Mouse (Mus musculus): ENCODE measurements around the gene Ube2o.
"Not testable (repeated sequence)": the region's sequence is repeated elsewhere in the genome, so short reads cannot be mapped to it uniquely, and the experiment has no call there.

The Ube2o gene

GRCm38 (mm10) chr11:116615735-116616437 is 34.6 kb upstream of the Ube2o start:
- no peak for DNase-seq (ENCODE audit: extremely low spot score, low read depth, low spot score)

DNA sequence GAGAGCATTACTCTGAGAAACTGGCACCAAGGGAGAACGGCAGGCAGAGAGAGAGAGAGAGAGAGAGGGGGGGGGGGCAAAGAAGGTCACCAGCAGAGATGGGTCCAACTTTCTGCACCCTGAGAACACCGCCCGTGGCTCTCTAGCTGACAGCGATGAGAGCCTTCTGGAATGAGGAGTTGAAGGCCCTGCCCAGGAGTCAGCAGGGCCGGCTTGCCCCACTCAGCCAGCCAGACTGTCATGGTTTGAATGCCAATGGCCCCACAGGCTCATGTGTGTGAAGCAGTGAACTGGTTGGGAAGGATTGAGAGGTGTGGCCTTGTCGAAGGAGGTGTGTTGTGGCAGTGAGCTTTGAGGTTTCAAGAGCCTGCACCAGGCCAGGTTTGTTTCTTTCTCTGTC is 32.0 kb upstream of the Ube2o start:
- DNase-seq (ENCODE audit: extremely low spot score, low read depth, low spot score), result no peak

GRCm38 (mm10) chr11:116612554-116612953 is 31.3 kb upstream of the Ube2o start:
- no peak for DNase-seq (ENCODE audit: extremely low spot score, low read depth, low spot score)

GRCm38 (mm10) chr11:116611883-116612282 is 30.6 kb upstream of the Ube2o start:
- DNase-seq (ENCODE audit: extremely low spot score, low read depth, low spot score), result no peak

- DNase-seq (ENCODE audit: extremely low spot score, low read depth, low spot score), result not testable (repeated sequence)
Observed at GRCm38 (mm10) chr11:116611168-116611567, 29.9 kb upstream of the Ube2o start.

GRCm38 (mm10) chr11:116609965-116610630 is 28.9 kb upstream of the Ube2o start:
- no peak for DNase-seq (ENCODE audit: extremely low spot score, low read depth, low spot score)

- DNase-seq (ENCODE audit: extremely low spot score, low read depth, low spot score), result no peak
Observed at GRCm38 (mm10) chr11:116607717-116608116, 26.5 kb upstream of the Ube2o start.

DNA sequence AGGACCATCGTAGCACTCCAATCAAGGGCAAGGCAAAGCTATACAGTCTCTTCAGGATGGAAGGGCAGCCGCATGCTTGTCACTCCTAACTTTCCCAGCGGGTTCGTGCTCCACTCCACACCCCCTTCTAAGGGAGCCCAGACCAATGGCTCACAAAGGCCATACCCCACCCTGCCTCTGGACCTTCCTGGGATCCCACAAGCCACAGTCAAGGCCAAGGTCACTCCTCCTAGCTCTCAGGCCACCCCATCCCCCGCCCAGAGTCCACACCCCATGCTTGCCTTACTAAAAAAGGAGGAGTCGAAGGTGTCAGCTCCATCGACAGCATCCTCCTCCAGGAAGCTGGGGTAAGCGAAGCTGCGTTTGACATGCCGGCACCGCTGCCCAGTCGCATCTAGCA is 22.9 kb upstream of the Ube2o start:
- DNase-seq (ENCODE audit: extremely low spot score, low read depth, low spot score), result no peak

- DNase-seq (ENCODE audit: extremely low spot score, low read depth, low spot score), result no peak
Observed at GRCm38 (mm10) chr11:116603339-116603738, 22.1 kb upstream of the Ube2o start.

GRCm38 (mm10) chr11:116602043-116602442 is 20.8 kb upstream of the Ube2o start:
- DNase-seq (ENCODE audit: extremely low spot score, low read depth, low spot score), result no peak

DNA sequence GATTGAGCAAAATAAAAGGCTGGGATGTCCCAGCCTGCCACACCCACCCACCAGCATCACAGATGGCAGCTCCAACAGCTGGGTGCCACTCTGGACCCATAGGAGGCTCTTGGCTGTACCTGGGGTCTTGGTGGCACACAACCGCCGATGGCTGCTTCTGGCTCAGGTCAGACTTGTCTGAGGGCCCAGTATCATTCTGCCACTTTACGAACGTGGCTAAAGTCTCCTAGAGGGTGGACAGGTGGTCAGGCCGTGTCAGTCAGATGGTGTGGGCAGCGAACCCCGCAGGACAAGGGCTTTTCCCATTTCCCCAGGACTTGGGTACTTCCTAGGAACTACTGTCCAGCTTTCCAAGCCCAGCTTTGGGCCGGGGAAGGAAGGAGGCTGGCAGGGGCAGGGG is 19.9 kb upstream of the Ube2o start:
- DNase-seq (ENCODE audit: extremely low spot score, low read depth, low spot score), result no peak

DNA sequence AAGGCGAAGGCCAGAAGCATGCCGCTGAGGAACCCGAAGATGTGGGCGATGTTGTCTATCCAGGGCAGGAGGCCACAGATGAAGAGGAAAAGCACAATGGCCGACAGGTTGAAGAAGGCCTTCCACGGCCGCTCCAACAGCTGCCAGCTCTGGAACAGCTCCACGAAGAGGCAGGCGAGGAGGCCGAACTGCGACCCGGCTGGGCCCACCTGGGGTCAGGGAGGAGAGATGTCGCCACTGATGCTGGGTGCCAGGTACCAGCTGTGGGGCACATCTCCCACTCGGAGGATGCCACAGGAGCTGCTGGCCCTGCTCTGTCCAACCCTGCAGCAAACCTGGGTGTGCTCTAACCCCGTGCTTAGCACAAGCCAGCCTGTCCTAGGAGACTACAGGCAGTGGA is 18.0 kb upstream of the Ube2o start:
- DNase-seq (ENCODE audit: extremely low spot score, low read depth, low spot score), result no peak

- no peak for DNase-seq (ENCODE audit: extremely low spot score, low read depth, low spot score)
Observed at GRCm38 (mm10) chr11:116598193-116598592, 16.9 kb upstream of the Ube2o start.

GRCm38 (mm10) chr11:116596766-116597165 is 15.5 kb upstream of the Ube2o start:
- DNase-seq (ENCODE audit: extremely low spot score, low read depth, low spot score), result no peak

- DNase-seq (ENCODE audit: extremely low spot score, low read depth, low spot score), result no peak
Observed at GRCm38 (mm10) chr11:116593345-116593744, 12.1 kb upstream of the Ube2o start.

DNA sequence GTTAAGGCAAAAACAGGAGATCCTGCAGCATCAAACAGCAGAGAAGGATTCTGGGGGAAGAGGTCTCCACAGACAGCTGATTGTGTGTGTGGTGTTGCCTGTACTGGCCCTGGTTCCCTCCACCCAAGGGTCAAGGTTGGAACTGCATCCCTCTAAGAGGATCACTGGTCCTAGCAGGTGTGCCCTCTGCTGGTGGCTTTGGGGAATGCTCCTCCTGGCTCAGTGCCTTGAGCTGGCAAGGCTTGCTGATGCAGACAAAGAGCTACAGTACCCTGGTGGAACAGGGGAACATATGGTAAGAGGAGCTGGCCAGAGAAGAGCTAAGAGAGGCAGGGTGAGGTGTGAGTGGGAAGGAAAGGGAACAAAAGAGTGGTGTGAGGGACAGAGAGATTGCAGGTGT is 11.2 kb upstream of the Ube2o start:
- peak; percentile 98 for DNase-seq (ENCODE audit: extremely low spot score, low read depth, low spot score)

DNA sequence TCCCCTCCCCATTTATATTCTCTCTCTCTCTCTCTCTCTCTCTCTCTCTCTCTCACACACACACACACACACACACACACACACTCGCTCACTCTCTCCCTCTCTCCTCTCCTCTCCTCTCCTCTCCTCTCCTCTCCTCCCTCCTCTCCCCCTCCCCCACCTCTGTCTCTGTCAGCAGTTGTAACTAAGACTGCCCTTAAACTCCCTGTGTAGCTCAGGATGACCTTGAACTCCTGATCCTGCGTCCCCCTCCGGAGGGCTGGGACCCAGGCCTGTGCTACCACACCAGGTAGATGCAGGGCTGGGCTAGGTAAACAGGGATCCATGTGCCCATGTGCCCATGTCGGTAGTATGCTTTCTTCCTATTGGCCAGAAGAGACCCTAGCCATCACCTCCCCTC is 10.4 kb upstream of the Ube2o start:
- no peak for DNase-seq (ENCODE audit: extremely low spot score, low read depth, low spot score)

DNA sequence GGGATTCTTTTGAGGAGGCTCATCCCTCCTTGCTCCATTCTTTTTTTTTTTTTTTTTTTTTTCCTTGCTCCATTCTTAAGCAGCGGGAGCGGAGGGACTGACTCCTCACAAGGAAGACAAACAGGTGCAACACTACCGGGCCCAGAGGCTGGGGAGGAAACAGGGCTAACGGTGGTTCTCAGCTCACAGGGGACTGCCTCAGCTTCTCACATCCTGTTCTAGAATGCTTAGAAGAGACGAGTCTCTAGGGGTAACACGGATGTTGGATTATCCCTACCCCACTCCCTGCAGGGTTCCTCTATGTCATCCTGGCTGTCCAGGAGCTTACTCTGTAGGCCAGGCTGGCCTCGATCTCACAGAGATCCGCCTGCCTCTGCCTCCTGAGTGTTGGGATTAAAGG is 8.3 kb upstream of the Ube2o start:
- DNase-seq (ENCODE audit: extremely low spot score, low read depth, low spot score), result no peak

- no peak for DNase-seq (ENCODE audit: extremely low spot score, low read depth, low spot score)
Observed at GRCm38 (mm10) chr11:116589020-116589531, 7.8 kb upstream of the Ube2o start.

GRCm38 (mm10) chr11:116586801-116587631 is 5.8 kb upstream of the Ube2o start:
- DNase-seq (ENCODE audit: extremely low spot score, low read depth, low spot score), result peak; percentile 70

DNA sequence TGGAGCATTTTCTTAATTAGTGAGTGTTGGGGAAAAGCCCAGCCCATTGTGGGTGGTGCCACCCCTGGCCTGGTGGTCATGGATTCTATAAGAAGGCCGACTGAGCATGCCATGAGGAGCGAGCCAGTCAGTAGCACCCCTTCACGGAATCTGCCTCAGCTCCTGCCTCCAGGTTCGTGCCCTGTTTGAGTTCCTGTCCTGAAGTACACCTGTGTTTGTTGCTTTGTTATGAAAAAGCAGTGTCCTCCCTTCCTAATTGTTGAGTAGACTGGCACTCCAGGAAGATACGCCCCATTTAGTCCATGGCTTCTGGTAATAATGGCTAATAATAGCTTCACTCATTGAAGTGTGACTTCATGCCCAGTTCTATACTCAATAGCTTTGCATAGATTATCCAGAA is 5.1 kb upstream of the Ube2o start, which contains the start of gene Aanat:
Aanat (plus strand) TSS at position 123 of the 400 bp plus-strand sequence.
- DNase-seq (ENCODE audit: extremely low spot score, low read depth, low spot score), result no peak

DNA sequence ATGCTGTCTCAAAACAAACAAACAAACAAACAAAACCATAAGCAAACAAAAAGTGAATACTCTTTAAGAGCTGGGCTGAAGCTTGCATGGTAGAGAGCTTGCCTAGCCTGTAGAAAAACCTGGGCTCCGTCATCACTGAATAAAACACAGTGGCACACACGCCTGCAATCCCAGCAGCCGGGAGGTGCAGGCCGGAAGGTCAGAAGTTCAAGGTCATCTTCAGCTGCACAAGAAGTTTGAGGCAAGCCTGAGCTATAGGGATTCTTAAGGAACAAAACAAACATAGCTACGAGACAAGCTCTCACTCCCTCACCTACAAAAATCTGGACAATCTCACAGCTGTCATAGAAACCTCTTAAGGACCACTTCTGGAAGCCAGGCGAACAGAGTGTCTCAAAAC is 4.4 kb upstream of the Ube2o start:
- DNase-seq (ENCODE audit: extremely low spot score, low read depth, low spot score), result no peak

Measured in hindlimb bud, embryonic 11.5 days (tissue).